Mouse (Mus musculus): ENCODE data around the gene Plppr2. TPM values are rescaled to one million over a fixed set of nuclear protein-coding genes. Genes with fewer than 3 reads are reported as not detected.

Gene Plppr2
- total RNA-seq (2021), result 1 to 10 TPM; 2.2 to 2.4 TPM

- DNase-seq, result peak; percentile 95 to 96
- intact Hi-C loops (cut with DNase I), result no loop called here
Measured at GRCm38 (mm10) chr9:21936692-21937570, at the start of gene Plppr2. Plppr2 (plus strand) TSS chr9:21937033.

DNA sequence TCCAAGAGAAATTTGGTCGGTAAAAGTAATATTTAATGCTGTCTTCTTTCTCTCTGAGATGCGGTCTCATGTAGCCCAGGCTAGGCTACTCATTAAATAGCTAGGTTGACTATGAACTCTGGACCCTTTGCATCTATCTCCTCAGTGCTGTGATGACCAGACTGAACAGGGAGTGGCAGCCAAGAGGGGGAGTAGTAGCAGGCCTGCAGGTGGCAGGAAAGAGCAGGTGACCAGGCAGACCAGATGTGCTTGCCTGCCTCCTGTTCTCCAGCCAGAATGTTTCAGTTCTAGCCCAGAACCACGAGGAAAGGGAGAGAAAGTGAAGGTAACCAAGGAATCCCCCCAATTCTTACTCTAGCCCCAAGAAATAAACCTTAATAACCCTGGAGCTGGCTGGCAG lies 47.6 kb upstream of the Plppr2 start:
- no peak for DNase-seq
- intact Hi-C loops (cut with DNase I), result no loop called here

DNA sequence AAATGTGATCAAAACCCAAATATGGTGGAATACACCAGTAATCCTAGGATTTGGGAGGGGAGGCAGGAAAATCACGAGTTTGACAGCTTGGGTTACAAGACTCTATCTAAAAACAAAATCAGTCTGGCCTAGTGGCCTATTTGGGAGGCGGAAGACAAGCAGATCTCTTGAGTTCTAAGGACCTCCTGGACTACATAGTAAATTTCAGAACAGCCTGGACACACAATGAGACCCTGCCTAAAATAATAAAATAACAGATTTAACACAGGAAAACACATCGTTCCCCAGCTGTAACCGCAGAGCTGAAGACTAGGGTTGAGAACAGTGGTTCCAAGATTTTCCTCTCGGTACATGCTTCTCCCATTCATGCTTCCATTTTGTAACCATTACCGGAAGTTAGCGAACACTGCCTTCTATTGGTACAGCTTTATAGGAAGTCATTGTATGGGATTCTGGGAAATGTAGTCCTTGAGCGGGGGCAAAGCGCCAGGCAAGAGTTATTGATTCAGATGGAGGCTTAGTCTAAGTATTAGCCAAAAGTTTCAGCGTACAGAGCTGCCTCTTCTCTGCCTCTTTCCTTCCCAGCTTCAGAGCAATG lies 35.5 kb upstream of the Plppr2 start:
- peak; percentile 63 to 80 for DNase-seq
- intact Hi-C loops (cut with DNase I), result no loop called here

DNA sequence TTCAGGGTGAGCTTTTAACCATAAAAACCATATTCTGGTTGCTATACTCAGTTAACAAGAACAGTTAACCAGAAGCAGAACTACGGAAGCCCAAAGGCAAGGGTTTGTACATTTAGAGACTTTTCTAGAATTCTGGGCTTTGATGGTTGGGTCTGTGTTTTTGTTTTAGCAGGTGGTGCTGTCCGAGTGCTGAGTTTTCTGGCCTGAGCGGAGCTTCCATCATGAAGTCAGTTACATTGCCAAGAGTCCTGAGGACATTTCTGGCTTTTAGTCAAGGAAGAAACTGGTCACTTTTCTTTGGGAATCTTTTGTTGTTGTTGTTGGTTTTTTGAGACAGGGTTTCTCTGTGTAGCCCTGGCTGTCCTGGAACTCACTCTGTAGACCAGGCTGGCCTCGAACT lies 32.8 kb upstream of the Plppr2 start:
- no peak for DNase-seq

GRCm38 (mm10) chr9:21908216-21908615 lies 28.6 kb upstream of the Plppr2 start:
- DNase-seq, result no peak

More for the DNA sequence above, 32.8 kb upstream of the Plppr2 start:
- intact Hi-C loops (cut with DNase I), result no loop called here

GRCm38 (mm10) chr9:21909474-21910223 lies 27.2 kb upstream of the Plppr2 start:
- intact Hi-C loops (cut with DNase I), result no loop called here
- DNase-seq, result no peak

More at GRCm38 (mm10) chr9:21908216-21908615, 28.6 kb upstream of the Plppr2 start:
- intact Hi-C loops (cut with DNase I), result no loop called here

DNA sequence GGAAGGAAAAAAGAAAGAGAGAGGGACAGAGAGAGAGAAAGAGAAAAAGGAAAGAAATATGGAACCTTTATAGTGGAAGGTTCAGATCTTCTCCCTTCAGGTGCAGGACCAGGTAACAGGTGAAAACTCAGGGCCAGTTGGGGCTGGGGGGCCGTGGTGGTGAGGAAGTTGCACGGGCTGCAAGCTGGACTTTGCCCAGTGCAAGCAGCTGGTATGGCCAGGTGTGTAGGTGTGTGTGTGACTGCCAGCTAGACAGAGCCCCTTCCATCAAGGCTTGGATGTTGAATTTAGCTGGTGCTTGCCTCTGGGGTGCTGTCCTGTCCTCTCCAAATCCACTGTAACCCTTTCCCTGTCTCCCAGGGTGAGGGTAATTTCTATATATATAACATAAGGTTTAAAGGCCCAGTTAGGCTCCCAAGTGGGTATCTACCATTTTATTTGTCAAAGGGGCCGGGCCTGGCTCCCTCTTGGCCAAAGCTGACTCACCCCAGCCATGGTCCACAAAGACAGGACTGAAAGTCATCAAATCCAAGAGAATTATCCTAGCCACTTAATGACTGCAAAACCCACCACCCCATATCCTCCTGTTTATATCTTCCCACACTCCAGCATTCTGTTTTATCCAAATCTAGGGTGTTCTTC lies 19.9 kb upstream of the Plppr2 start:
- intact Hi-C loops (cut with DNase I), result no loop called here
- DNase-seq, result no peak

DNA sequence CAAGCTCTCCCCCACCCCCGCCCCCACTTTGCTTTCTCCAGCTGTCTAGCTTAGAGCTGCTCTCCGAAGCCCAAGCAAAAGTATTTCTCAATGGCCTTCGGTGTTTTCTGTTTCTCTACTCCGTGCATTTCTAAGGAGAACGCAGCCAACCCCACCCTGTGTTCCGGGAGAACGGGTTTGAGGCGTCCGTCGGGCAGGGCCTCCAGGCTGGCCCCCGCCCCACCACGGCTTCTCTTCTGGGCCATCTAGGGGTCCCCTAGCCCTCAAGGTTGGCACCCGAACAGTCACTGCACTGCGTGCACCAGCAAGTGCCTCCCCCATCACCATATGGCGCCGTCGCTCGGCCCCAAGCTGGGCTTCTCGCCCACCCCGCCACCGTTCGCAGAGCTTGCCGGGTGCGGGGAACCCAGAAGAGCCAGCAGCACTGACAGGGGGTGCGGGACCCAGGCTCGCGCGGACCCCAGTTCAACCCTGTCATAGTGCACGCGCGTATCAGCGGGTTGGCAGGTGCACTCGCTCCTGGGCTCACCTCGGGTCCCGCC lies 19.3 kb upstream of the Plppr2 start:
- intact Hi-C loops (cut with DNase I), result no loop called here
- no peak for DNase-seq

DNA sequence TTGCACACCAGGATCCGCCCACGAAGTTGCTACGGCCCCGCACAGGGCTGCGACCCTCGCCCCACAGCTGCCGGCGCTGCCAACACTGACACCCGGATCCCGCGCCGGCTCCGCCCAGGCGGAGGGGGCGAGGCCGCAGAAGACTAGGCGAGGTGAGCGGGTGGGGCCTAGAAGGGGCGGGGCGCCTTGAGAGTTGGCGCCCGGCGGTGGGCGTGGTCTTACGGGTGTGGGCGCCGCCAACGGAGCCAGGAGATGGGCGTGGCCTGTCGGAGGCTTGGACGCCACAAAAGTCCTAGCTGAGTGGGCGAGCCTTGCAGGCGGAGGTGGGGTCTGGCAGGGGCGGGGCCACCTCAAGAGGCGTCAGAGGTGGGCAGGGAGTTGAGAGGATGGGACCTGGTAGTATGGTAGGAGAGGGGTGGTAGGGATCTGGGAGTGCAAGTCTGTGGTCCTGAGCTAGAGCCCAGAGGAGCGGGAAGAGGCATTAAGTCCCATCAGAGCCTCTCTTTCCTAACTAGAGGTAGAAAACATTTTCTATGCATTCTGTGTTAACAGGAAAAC lies 18.7 kb upstream of the Plppr2 start, which contains the start of gene Rab3d:
TSS of gene Rab3d (minus strand) at position 158 of the 558 bp plus-strand sequence.
- intact Hi-C loops (cut with DNase I), result no loop called here

DNA sequence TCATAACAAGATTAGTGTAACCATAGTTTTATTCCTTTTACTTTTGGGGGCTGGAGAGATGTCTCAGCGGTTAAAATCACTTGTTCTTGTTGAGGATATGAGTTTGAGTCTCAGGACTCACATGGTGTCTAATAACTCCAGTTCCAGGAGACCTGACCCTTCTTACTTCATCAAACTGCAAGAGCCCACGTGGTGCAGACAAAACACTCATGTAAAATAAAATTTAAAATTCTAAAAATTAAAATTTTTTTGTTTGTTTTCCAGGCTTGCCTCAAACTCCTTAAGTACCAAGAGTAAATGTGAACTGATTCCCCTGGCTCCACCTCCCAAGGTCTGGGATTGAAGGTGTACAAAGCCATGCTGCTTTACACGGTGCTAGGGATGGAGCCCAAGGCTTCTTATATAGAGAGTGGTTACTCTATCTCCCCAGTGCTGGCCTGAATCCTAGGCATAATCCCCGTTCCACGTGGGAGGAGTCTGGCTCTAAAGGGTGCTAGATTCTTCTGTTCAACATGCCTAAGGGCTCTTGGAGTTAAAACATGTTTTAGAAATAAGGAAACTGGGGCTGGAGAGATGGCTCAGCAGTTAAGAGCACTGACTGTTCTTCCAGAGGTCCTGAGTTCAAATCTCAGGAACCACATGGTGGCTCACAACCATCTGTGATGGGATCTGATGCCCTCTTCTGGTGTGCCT lies 18.0 kb upstream of the Plppr2 start:
- DNase-seq, result no peak
- intact Hi-C loops (cut with DNase I), result no loop called here

More for the DNA sequence above, 18.7 kb upstream of the Plppr2 start, which contains the start of gene Rab3d:
- DNase-seq, result peak; percentile 95

DNA sequence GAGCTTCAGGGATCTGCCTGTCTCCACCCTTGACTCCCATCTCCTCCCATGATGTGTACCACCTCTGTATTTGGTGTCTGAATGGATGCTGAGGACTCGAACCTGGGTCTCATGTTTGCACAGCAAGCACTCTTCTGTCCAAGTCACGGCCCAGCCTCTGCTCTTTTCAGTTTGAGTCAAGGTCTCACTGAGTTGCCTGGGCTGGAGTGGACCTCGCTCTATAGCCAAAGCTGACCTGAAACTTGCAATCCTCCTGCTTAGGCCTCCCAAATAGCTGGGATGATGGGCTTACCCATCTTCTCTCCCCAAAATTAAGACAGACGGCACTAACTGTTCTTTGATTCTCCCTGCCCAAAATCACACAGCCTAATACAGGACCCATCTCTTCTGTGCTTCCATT lies 13.8 kb upstream of the Plppr2 start:
- intact Hi-C loops (cut with DNase I), result no loop called here
- no peak for DNase-seq

- DNase-seq, result no peak
- intact Hi-C loops (cut with DNase I), result no loop called here
Measured at GRCm38 (mm10) chr9:21923490-21924098, 13.2 kb upstream of the Plppr2 start.

DNA sequence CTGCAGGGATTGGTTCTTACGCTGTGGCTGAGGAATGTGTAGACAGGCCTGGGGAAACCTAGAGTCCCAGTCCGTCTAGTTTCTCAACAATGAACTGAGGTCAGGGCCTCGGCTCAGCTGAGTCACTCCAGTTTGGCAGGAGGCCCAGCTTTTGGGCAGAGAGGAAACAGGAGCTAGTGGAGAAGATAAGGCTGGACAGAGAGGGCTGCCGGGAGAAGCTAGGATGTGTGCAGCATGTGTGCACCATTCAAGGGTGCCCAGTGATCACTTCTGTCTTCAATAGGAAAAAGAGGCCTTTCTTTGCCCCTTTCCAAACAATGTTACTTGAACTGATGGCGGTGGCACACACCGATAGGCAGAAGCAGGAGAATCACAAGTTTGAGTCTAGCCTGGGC lies 12.7 kb upstream of the Plppr2 start:
- DNase-seq, result peak; percentile 95 to 96
- intact Hi-C loops (cut with DNase I), result no loop called here

- intact Hi-C loops (cut with DNase I), result no loop called here
Measured at GRCm38 (mm10) chr9:21925034-21925433, 11.8 kb upstream of the Plppr2 start.

GRCm38 (mm10) chr9:21925506-21925905 lies 11.3 kb upstream of the Plppr2 start:
- no peak for DNase-seq
- intact Hi-C loops (cut with DNase I), result no loop called here

More at GRCm38 (mm10) chr9:21925034-21925433, 11.8 kb upstream of the Plppr2 start:
- no peak for DNase-seq

DNA sequence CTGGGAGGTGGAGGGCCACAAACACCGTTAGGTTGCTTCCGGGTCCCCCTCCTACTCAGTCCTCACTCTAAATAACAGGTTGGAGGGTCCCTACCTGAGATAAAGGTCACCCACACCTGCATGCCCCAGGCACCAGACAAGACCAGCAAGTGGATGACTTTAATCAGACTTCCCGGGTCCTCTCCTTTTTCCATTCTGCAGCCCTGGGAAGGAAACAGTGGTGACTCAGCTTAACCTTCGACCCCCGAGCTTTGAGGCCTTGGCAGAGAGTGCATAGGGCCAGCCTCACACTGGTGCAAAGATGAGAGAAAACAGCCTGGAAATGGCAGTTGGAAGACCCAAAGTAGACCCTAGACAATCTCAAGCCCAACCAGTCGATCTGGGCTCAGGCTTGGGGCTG lies 10.7 kb upstream of the Plppr2 start:
- peak in 1 of 2 experiments; percentile 47 for DNase-seq
- intact Hi-C loops (cut with DNase I), result no loop called here

DNA sequence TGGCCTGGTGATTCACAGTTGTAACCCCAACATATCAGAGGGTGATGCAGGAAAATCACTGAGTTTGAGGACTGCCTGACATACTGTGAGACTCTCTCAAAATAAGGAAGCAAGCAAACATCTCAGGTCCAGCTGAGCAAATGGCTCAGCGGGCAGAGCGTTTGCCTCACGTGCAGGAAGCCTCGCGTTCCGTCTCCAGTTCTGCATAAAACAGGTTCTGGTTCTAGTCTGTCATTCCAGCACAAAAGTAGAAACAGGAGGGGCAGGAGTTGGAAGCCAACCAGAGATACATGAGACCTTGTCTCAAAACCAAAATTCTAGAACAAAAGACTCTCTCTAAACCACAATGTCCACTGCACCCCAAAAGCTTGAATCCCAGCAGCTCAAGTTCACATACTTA lies 10.0 kb upstream of the Plppr2 start:
- intact Hi-C loops (cut with DNase I), result no loop called here

GRCm38 (mm10) chr9:21927208-21927753 lies 9.6 kb upstream of the Plppr2 start, which contains the start of the genes Ccdc159 and Tmem205:
Ccdc159 (plus strand) TSS chr9:21927471.
Tmem205 (minus strand) TSS chr9:21927556.
- DNase-seq, result peak; percentile 95 to 96
- intact Hi-C loops (cut with DNase I), result no loop called here

More for the DNA sequence above, 10.0 kb upstream of the Plppr2 start:
- DNase-seq, result peak in 1 of 2 experiments; percentile 17

Measured in heart, postnatal 10 days (tissue).